Mouse (Mus musculus) gastrocnemius, postnatal 14 days (tissue): ENCODE data around the gene Trim38. TPM values are rescaled to one million over a fixed set of nuclear protein-coding genes. Genes with fewer than 3 reads are reported as not detected.
"Not testable (repeated sequence)": the region's sequence is repeated elsewhere in the genome, so short reads cannot be mapped to it uniquely, and the experiment has no call there.

ENCODE experiments used
- DNase-seq: peaks from one replicate; pipeline ENCODE4 v3.0.0; 2021; ENCODE audit warnings: mixed read lengths
- intact Hi-C: fragments of 180-260 bp; cut with DNase I; formaldehyde crosslinking; loops from one replicate; pipeline ENCODE4 v1.15.1; 2025; ENCODE audit warnings: low total_unique reads
- total RNA-seq, 2 experiments: library from RNA; stranded (reverse); gene quantifications; 2 replicates each; pipeline ENCODE4 v1.2.3; 2021

The Trim38 gene
- total RNA-seq, 2 experiments from 2014 or later: not detected

- intact Hi-C loops: no loop called here
- DNase-seq: no peak
These were observed 9.3 kb upstream of the Trim38 start for GRCm38 (mm10) chr13:23760240-23760971.

GRCm38 (mm10) chr13:23760972-23761864 is 8.5 kb upstream of the Trim38 start, which contains the start of gene Hist1h4a:
Hist1h4a (minus strand) TSS chr13:23761230.
- peak; percentile 96 for DNase-seq
- intact Hi-C loops: no loop called here

GRCm38 (mm10) chr13:23761871-23762821 is 7.6 kb upstream of the Trim38 start, which contains the start of gene Hist1h3a:
Hist1h3a (minus strand) TSS chr13:23762386.
- DNase-seq: peak; percentile 27
- intact Hi-C loops: not testable (repeated sequence)

GRCm38 (mm10) chr13:23763242-23763585 is 6.5 kb upstream of the Trim38 start:
- DNase-seq: no peak
- intact Hi-C loops: no loop called here

- intact Hi-C loops: no loop called here
- peak; percentile 77 for DNase-seq
These were observed 6.0 kb upstream of the Trim38 start, which contains the start of gene Hist1h1a for GRCm38 (mm10) chr13:23763586-23764323. Hist1h1a (plus strand) TSS chr13:23763666.

GRCm38 (mm10) chr13:23764324-23765171 is 5.2 kb upstream of the Trim38 start:
- intact Hi-C loops: no loop called here
- DNase-seq: no peak

- DNase-seq: no peak
- intact Hi-C loops: no loop called here
These were observed 4.6 kb upstream of the Trim38 start for GRCm38 (mm10) chr13:23765172-23765513.

- DNase-seq: no peak
- intact Hi-C loops: no loop called here
These were observed 2.9 kb upstream of the Trim38 start for GRCm38 (mm10) chr13:23766772-23767171.

GRCm38 (mm10) chr13:23768834-23769397 is 797 bp upstream of the Trim38 start:
- intact Hi-C loops: no loop called here
- no peak for DNase-seq

GRCm38 (mm10) chr13:23772561-23773313 is 3.0 kb downstream of the Trim38 start:
- DNase-seq: peak; percentile 19
- intact Hi-C loops: no loop called here

GRCm38 (mm10) chr13:23778339-23778738 is 8.6 kb downstream of the Trim38 start:
- intact Hi-C loops: no loop called here
- no peak for DNase-seq

GRCm38 (mm10) chr13:23779025-23779424 is 9.3 kb downstream of the Trim38 start:
- no peak for DNase-seq
- intact Hi-C loops: no loop called here

GRCm38 (mm10) chr13:23792520-23792919 is 22.8 kb downstream of the Trim38 start:
- intact Hi-C loops: no loop called here
- peak; percentile 6 for DNase-seq

GRCm38 (mm10) chr13:23799405-23799804 is 29.7 kb downstream of the Trim38 start:
- intact Hi-C loops: no loop called here
- no peak for DNase-seq

GRCm38 (mm10) chr13:23804532-23804931 is 34.8 kb downstream of the Trim38 start:
- intact Hi-C loops: no loop called here
- DNase-seq: no peak

GRCm38 (mm10) chr13:23806422-23807052 is 36.8 kb downstream of the Trim38 start, which contains the start of gene Slc17a2:
Slc17a2 (plus strand) TSS chr13:23806993.
- DNase-seq: no peak
- intact Hi-C loops: no loop called here
